Mouse (Mus musculus): Measurements from ENCODE around the gene Cct2. TPM values are rescaled to one million over a fixed set of nuclear protein-coding genes. Genes with fewer than 3 reads are reported as not detected.

Cct2 gene
- polyA plus RNA-seq, 1 experiment from 2014 or later = 139 TPM

- WGBS = 39% methylated on average over 21 of the region's 21 CpGs
- no peak for ATAC-seq (replicated peaks; ENCODE audit: insufficient number of reproducible peaks, insufficient read depth, low FRiP score, low read depth)
- no peak overlapping the region for H3K4me2 ChIP-seq
Observed at GRCm38 (mm10) chr10:117021020-117021754, 42.4 kb downstream of the Cct2 start.

GRCm38 (mm10) chr10:117018281-117018840 lies 45.3 kb downstream of the Cct2 start:
- ATAC-seq (replicated peaks; ENCODE audit: insufficient number of reproducible peaks, insufficient read depth, low FRiP score, low read depth) = no peak
- no peaks in the 10 kb centered on the region for H3K36me3 ChIP-seq
- no peak overlapping the region for H3K9ac ChIP-seq
- no peaks in the 10 kb centered on the region for H3K9me3 ChIP-seq (replicated peaks)
- H3K27ac ChIP-seq = no peak overlapping the region; the same call in 1 of the 2 replicates
- H3K4me1 ChIP-seq (replicated peaks) = peaks cover 38% of the 10 kb centered on the region
- H3K4me3 ChIP-seq = no peak overlapping the region
- WGBS = 65% methylated on average over 7 of the region's 7 CpGs
- H3K27me3 ChIP-seq = 0 out of 2 replicates have a peak, but pooled peaks cover 3% of the 10 kb centered on the region
- no peak overlapping the region for H3K4me2 ChIP-seq

More at GRCm38 (mm10) chr10:117021020-117021754, 42.4 kb downstream of the Cct2 start:
- Histone ChIP-seq H3K4me3 (no peak overlapping the region), H3K27me3 (0 out of 2 replicates have a peak, but pooled peaks cover 3% of the 10 kb centered on the region), H3K27ac (no peak overlapping the region), H3K36me3 (no peaks in the 10 kb centered on the region), H3K9ac (no peak overlapping the region), H3K4me1 (replicated peaks) (peaks cover 37% of the 10 kb centered on the region), H3K9me3 (replicated peaks) (no peaks in the 10 kb centered on the region)

DNA sequence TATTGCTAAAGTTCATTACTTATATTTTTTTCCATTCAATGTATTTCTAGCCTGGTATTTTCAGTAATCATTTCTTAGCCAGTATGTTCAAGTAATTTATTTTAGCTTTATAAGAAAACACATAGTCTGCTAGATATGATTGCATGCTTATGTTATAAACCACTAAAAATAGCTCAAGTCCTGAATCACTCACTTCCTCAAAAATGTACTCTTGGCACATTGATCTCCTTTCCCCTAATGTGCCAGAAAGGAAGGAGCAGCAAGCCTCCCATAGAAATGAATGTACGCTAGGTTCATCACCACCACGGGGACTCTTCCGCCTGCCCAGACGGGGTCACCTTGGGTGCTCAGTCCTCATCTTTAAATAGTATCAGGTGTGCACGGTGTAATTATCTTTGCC lies 49.0 kb downstream of the Cct2 start:
- Histone ChIP-seq H3K27me3 (no peaks in the 10 kb centered on the region), H3K4me3 (no peak overlapping the region), H3K27ac (peak overlapping the region; percentile 27), H3K4me1 (replicated peaks) (peaks cover 30% of the 10 kb centered on the region), H3K36me3 (no peaks in the 10 kb centered on the region), H3K9me3 (replicated peaks) (no peaks in the 10 kb centered on the region), H3K4me2 (no peak overlapping the region), H3K9ac (no peak overlapping the region)
- WGBS = 41% methylated on average over 5 of the region's 5 CpGs
- ATAC-seq (replicated peaks; ENCODE audit: insufficient number of reproducible peaks, insufficient read depth, low FRiP score, low read depth) = peak; percentile 40; the same call in 1 of the 2 replicates

DNA sequence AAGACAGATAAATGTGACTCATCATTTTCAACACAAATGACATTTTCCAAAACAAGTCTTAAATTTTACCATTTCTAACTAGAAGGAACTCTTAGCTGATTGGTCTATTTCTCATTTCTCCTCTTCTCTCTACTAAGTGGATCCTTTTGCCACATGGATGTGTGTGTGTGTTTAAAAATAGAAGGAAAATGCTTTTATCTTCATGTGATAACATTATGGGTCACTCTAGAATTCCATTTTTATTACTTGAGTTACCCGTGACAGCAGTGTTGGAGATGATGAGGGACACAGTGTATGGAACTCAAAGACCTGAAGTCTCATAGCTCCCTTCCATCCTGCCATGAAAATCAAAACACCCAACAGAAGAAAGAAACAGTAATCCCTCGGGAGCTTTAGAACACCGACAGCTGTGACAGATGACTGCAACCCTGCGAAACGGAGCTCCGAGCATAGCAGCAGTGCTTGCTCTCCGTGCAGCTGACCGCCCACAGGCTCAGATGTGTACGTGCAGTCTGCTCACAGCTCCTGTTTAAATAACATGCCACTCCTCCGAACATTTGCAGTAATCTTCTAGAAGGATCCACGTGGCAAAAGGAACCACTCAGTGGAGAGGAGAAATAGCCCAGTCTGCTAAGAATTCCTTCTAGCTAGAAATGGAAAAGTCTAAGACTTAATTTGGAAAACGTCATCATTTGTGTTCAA lies 49.8 kb downstream of the Cct2 start:
- Histone ChIP-seq H3K9ac (0 out of 2 replicates have a peak overlapping the region, but pooled peaks have one; percentile 9), H3K27me3 (no peaks in the 10 kb centered on the region), H3K4me3 (peak overlapping the region; percentile 20), H3K4me1 (replicated peaks) (peaks cover 29% of the 10 kb centered on the region), H3K4me2 (peak overlapping the region; percentile 46), H3K36me3 (no peaks in the 10 kb centered on the region), H3K9me3 (replicated peaks) (no peaks in the 10 kb centered on the region), H3K27ac (peak overlapping the region; percentile 91)
- peak; percentile 84 for ATAC-seq (replicated peaks; ENCODE audit: insufficient number of reproducible peaks, insufficient read depth, low FRiP score, low read depth)
- WGBS = 15% methylated on average over 12 of the region's 12 CpGs

DNA sequence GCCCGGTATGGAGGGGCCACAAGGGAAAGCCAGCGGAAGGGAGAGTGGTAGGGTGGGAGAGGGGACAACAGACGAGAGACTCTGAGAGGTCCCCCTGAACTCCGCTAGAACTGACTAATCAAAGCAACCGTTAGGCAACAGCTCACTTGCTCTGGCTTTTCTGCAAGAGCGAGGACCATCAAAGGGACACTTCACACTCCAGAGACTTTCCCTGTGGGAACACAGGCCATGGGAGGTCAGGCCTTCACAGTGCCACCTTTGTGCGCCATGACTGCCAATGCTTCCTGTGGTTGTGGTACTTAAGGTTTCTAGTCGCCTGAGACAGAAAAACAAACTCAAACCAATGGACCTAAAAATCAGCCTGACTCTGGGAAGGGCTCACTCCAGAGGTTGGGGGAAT lies 52.6 kb downstream of the Cct2 start:
- H3K27ac ChIP-seq = no peak overlapping the region
- H3K4me2 ChIP-seq = no peak overlapping the region
- whole genome bisulfite sequencing = 72% methylated on average over 8 of the region's 8 CpGs
- H3K4me1 ChIP-seq (replicated peaks) = peaks cover 24% of the 10 kb centered on the region
- no peaks in the 10 kb centered on the region for H3K27me3 ChIP-seq
- no peak for ATAC-seq (replicated peaks; ENCODE audit: insufficient number of reproducible peaks, insufficient read depth, low FRiP score, low read depth)
- H3K36me3 ChIP-seq = no peaks in the 10 kb centered on the region
- H3K9me3 ChIP-seq (replicated peaks) = no peaks in the 10 kb centered on the region
- no peak overlapping the region for H3K4me3 ChIP-seq
- no peak overlapping the region for H3K9ac ChIP-seq

DNA sequence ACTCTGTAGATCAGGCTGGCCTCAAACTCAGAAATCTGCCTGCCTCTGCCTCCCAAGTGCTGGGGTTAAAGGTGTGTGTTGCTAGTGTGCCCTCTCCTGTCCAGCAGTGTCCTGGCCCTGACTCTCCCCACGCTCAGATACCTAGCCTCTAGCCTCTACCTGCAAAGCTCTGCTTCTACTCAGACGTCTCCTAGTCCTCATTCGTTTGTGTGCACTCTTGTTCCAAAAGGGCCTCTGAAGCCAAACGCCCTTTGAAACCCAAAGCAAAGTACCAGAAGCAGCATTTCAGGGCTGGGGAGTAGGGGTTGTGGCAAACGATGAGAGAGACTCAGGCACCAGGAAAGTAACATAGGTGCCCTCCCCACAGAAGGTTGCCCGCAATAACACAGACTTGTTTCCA lies 53.9 kb downstream of the Cct2 start:
- H3K4me2 ChIP-seq = no peak overlapping the region
- H3K36me3 ChIP-seq = no peaks in the 10 kb centered on the region
- H3K4me3 ChIP-seq = no peak overlapping the region
- no peak overlapping the region for H3K9ac ChIP-seq
- H3K4me1 ChIP-seq (replicated peaks) = peaks cover 22% of the 10 kb centered on the region
- no peak overlapping the region for H3K27ac ChIP-seq
- 89% methylated on average over 6 of the region's 6 CpGs for WGBS
- no peak for ATAC-seq (replicated peaks; ENCODE audit: insufficient number of reproducible peaks, insufficient read depth, low FRiP score, low read depth)
- H3K9me3 ChIP-seq (replicated peaks) = no peaks in the 10 kb centered on the region
- no peaks in the 10 kb centered on the region for H3K27me3 ChIP-seq

DNA sequence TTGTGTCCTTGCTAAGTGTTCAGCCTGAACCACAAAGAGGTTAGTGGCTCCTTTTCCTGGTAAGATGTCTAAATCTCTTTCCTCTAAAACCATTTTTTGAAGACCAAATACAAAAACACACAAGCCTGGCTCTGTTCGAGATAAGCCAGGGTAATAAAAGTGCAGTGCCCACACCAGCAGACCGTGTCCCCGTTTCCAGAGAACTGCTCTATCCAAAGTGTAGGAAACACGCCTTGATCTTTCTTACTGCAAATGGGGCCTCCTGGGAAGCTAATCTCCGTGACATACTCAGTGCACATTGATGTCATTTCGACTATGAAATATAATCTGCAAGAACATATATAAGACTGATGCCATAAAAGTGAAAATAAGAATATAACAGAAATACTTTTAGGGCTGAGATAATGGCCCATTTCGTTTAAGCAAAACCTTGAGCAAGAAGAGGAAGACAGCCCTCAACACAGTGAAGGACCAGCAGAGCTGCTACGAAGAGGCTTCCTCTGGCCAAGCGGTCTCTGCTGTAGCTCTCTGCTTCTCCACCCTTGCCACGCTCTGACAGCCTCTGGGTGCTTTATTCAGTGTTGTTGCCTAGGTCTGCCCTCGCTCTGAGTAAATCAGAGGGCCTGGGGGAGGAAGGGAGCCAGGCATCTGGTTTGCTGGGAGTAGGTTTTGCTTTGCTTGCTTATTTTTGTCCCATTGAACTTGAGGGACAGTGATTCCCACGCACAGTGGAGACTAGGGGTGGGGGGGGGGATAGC lies 57.7 kb downstream of the Cct2 start:
- Histone ChIP-seq H3K36me3 (no peaks in the 10 kb centered on the region), H3K4me1 (replicated peaks) (peaks cover 11% of the 10 kb centered on the region), H3K27me3 (no peaks in the 10 kb centered on the region), H3K27ac (no peak overlapping the region), H3K4me3 (no peak overlapping the region), H3K9ac (no peak overlapping the region), H3K4me2 (no peak overlapping the region), H3K9me3 (replicated peaks) (no peaks in the 10 kb centered on the region)
- no peak for ATAC-seq (replicated peaks; ENCODE audit: insufficient number of reproducible peaks, insufficient read depth, low FRiP score, low read depth)
- WGBS = 52% methylated on average over 12 of the region's 12 CpGs

- no peak for ATAC-seq (replicated peaks; ENCODE audit: insufficient number of reproducible peaks, insufficient read depth, low FRiP score, low read depth)
- WGBS = 76% methylated on average over 5 of the region's 5 CpGs
Observed at GRCm38 (mm10) chr10:117004695-117005094, 58.9 kb downstream of the Cct2 start.

More at GRCm38 (mm10) chr10:117004695-117005094, 58.9 kb downstream of the Cct2 start:
- Histone ChIP-seq H3K27ac (no peak overlapping the region), H3K4me2 (no peak overlapping the region), H3K4me1 (replicated peaks) (peaks cover 16% of the 10 kb centered on the region), H3K36me3 (no peaks in the 10 kb centered on the region), H3K9ac (no peak overlapping the region), H3K27me3 (no peaks in the 10 kb centered on the region), H3K4me3 (no peak overlapping the region), H3K9me3 (replicated peaks) (no peaks in the 10 kb centered on the region)

Other genes starting within 250 kb of the Cct2 start
- 0.19 and 0.28 TPM in 2 replicates for gene Myrfl, start 166.9 kb downstream of the Cct2 start, polyA plus RNA-seq (2015; fragmentation: Nextera tagmentation; extraction: Ambion mirVana)
- 58.1 and 68.7 TPM in 2 replicates for gene Rab3ip, start 113.0 kb downstream of the Cct2 start, polyA plus RNA-seq (2015; fragmentation: Nextera tagmentation; extraction: Ambion mirVana)
- gene Gm10271, start 91.2 kb downstream of the Cct2 start, polyA plus RNA-seq (2015; fragmentation: Nextera tagmentation; extraction: Ambion mirVana) = not detected in 2 replicates
- 0.58 and 0.67 TPM in 2 replicates for gene Best3, start 77.5 kb downstream of the Cct2 start, polyA plus RNA-seq (2015; fragmentation: Nextera tagmentation; extraction: Ambion mirVana)
- gene Lrrc10, start 18.5 kb downstream of the Cct2 start, polyA plus RNA-seq (2015; fragmentation: Nextera tagmentation; extraction: Ambion mirVana) = 52.1 and 60.4 TPM in 2 replicates
- 14.8 and 14.9 TPM in 2 replicates for gene Frs2, start 84.7 kb upstream of the Cct2 start, polyA plus RNA-seq (2015; fragmentation: Nextera tagmentation; extraction: Ambion mirVana)
- 37.5 and 43.6 TPM in 2 replicates for gene Yeats4, start 160.7 kb upstream of the Cct2 start, polyA plus RNA-seq (2015; fragmentation: Nextera tagmentation; extraction: Ambion mirVana)
- not detected in 2 replicates for gene 9530003J23Rik, start 174.9 kb upstream of the Cct2 start, polyA plus RNA-seq (2015; fragmentation: Nextera tagmentation; extraction: Ambion mirVana)
- gene Lyz2, start 218.5 kb upstream of the Cct2 start, polyA plus RNA-seq (2015; fragmentation: Nextera tagmentation; extraction: Ambion mirVana) = 80.7 and 124 TPM in 2 replicates
- 2.5 and 3.1 TPM in 2 replicates for gene Lyz1, start 229.1 kb upstream of the Cct2 start, polyA plus RNA-seq (2015; fragmentation: Nextera tagmentation; extraction: Ambion mirVana)